8 mouse cellular contexts compared by ENCODE assay signal in the genomic region with DNA sequence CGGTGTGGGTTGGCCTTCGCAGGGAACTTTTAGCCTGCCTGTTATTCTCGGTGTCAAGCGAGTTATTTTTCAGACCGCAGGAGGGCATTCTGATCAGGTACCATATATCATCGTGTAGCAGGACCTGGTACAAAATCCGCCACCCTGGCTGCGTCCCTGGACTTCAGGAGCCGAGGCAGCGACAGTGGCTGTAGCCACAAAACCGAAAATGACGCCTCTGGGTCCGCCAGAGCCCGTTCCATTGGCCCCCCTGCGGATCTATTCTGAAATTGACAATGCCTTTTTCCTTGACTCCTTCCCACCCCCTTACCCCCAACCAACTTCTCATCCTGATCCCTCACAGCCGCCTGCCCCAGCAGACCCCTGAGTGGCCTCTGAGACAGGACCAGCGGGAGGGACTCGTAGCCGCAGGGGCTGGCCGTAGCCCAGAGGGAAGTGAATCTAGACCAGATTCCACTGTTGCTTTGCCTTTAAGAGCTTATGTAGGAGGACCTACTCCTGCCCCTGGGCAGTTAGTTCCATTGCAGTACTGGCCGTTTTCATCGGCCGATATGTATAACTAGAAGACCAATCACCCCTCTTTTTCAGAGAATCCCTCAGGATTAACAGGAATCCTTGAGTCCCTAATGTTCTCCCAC. TPM values are rescaled to one million over a fixed set of nuclear protein-coding genes. Genes with fewer than 3 reads are reported as not detected.
A peak's percentile ranks its signal among the peaks of the same experiment; 100 is the strongest.
DNase-seq lines count a peak whose midpoint lies in the region; ATAC-seq lines count a peak whose summit lies in the region.

No protein-coding gene starts in this region.

- H3K4me2 ChIP-seq in kidney, embryonic 16.5 days (replicated peaks; ENCODE audit: low read depth, low read length), result peak overlapping the region; percentile 45
- peak overlapping the region; percentile 44 for H3K4me2 ChIP-seq in liver, embryonic 11.5 days

- H3K4me3 ChIP-seq in kidney, embryonic 16.5 days (ENCODE audit: low read length), result peak overlapping the region; percentile 26
- peak overlapping the region; percentile 51 for H3K4me3 ChIP-seq in forebrain, embryonic 10.5 days
- H3K4me3 ChIP-seq in liver, embryonic 11.5 days (ENCODE audit: low read depth, low read length), result no peak overlapping the region

- H3K27ac ChIP-seq in kidney, embryonic 16.5 days (ENCODE audit: low read length), result peak overlapping the region; percentile 68; the same call in 1 of the 2 replicates
- peak overlapping the region; percentile 69; the same call in 1 of the 2 replicates for H3K27ac ChIP-seq in forebrain, embryonic 10.5 days
- H3K27ac ChIP-seq in liver, embryonic 11.5 days (ENCODE audit: low read depth, low read length), result no peak overlapping the region

- H3K9ac ChIP-seq in kidney, embryonic 16.5 days (replicated peaks; ENCODE audit: low read length), result no peak overlapping the region; the same call in 1 of the 2 replicates
- no peak overlapping the region for H3K9ac ChIP-seq in liver, embryonic 11.5 days (ENCODE audit: low read depth, low read length)

- no peaks in the 10 kb centered on the region for H3K4me1 ChIP-seq in kidney, embryonic 16.5 days (ENCODE audit: insufficient read depth, low read length)
- H3K4me1 ChIP-seq in forebrain, embryonic 10.5 days, result peaks cover 19% of the 10 kb centered on the region
- H3K4me1 ChIP-seq in liver, embryonic 11.5 days (replicated peaks; ENCODE audit: control insufficient read depth, insufficient read depth, low read length), result no peaks in the 10 kb centered on the region

- WGBS in kidney, embryonic 16.5 days, result 49% methylated on average over 23 of the region's 23 CpGs
- 31% methylated on average over 23 of the region's 23 CpGs for WGBS in forebrain, embryonic 10.5 days
- WGBS in liver, embryonic 11.5 days, result 70% methylated on average over 23 of the region's 23 CpGs

- no peaks in the 10 kb centered on the region for H3K36me3 ChIP-seq in kidney, embryonic 16.5 days (ENCODE audit: insufficient read depth, low read length)
- H3K36me3 ChIP-seq in forebrain, embryonic 10.5 days (replicated peaks), result no peaks in the 10 kb centered on the region
- no peaks in the 10 kb centered on the region for H3K36me3 ChIP-seq in liver, embryonic 11.5 days (ENCODE audit: control insufficient read depth, insufficient read depth, low read length)

- no peak for DNase-seq in kidney, postnatal 14 days
- peak; percentile 63 for DNase-seq in forebrain, embryonic 10.5 days (ENCODE audit: extremely low spot score, low spot score)
- no peak for DNase-seq in liver, embryonic 11.5 days (ENCODE audit: low spot score)
- peak; percentile 85 for DNase-seq in retina, postnatal 1 day
- DNase-seq in frontal cortex, postnatal 36 days (ENCODE audit: low spot score in 2 of 2), result no peak
- no peak for DNase-seq in left cerebral cortex, adult 11 months (ENCODE audit: low spot score)
- DNase-seq in urinary bladder, postnatal 36 days (ENCODE audit: low spot score in 2 of 2), result no peak

- peak; percentile 51 for ATAC-seq in kidney, embryonic 16.5 days (ENCODE audit: low FRiP score, low TSS enrichment)
- no peak for ATAC-seq in liver, embryonic 11.5 days (replicated peaks; ENCODE audit: low FRiP score)

- peaks cover 10% of the 10 kb centered on the region; the same call in 1 of the 2 replicates for H3K9me3 ChIP-seq in kidney, embryonic 16.5 days (ENCODE audit: low read length)
- H3K9me3 ChIP-seq in forebrain, embryonic 10.5 days, result peaks cover 7% of the 10 kb centered on the region
- peaks cover 15% of the 10 kb centered on the region for H3K9me3 ChIP-seq in liver, embryonic 11.5 days (ENCODE audit: control insufficient read depth, low read length)

- H3K27me3 ChIP-seq in kidney, embryonic 16.5 days (ENCODE audit: insufficient read depth, low read length), result no peaks in the 10 kb centered on the region
- peaks cover 8% of the 10 kb centered on the region; the same call in 1 of the 2 replicates for H3K27me3 ChIP-seq in forebrain, embryonic 10.5 days (ENCODE audit: poor library complexity, severe bottlenecking)
- no peaks in the 10 kb centered on the region for H3K27me3 ChIP-seq in liver, embryonic 11.5 days (replicated peaks; ENCODE audit: control insufficient read depth, insufficient read depth, low read length)

RNA-seq across cellular contexts. Expression of a gene that starts 11.0 kb away (rescaled TPM):
- 103 and 117 TPM in 2 replicates for polyA plus RNA-seq in kidney, embryonic 16.5 days (2015; fragmentation: Nextera tagmentation; extraction: Ambion mirVana)
- 152 and 160 TPM in 2 replicates for polyA plus RNA-seq in forebrain, embryonic 10.5 days (2016; fragmentation: Nextera tagmentation; extraction: Ambion mirVana)
- polyA plus RNA-seq in liver, embryonic 11.5 days (2014; fragmentation: Nextera tagmentation; extraction: Ambion mirVana), result 111 and 113 TPM in 2 replicates

RNA-seq across cellular contexts. Expression of a gene that starts 18.4 kb away (rescaled TPM):
- 67.3 and 70.5 TPM in 2 replicates for polyA plus RNA-seq in kidney, embryonic 16.5 days (2015; fragmentation: Nextera tagmentation; extraction: Ambion mirVana)
- 88.6 and 89.0 TPM in 2 replicates for polyA plus RNA-seq in forebrain, embryonic 10.5 days (2016; fragmentation: Nextera tagmentation; extraction: Ambion mirVana)
- polyA plus RNA-seq in liver, embryonic 11.5 days (2014; fragmentation: Nextera tagmentation; extraction: Ambion mirVana), result 76.7 and 78.0 TPM in 2 replicates

RNA-seq across cellular contexts. Expression of a gene that starts 54.4 kb away (rescaled TPM):
- polyA plus RNA-seq in kidney, embryonic 16.5 days (2015; fragmentation: Nextera tagmentation; extraction: Ambion mirVana), result 13.1 and 13.7 TPM in 2 replicates
- polyA plus RNA-seq in forebrain, embryonic 10.5 days (2016; fragmentation: Nextera tagmentation; extraction: Ambion mirVana), result 10.2 and 11.0 TPM in 2 replicates
- 2.2 and 2.8 TPM in 2 replicates for polyA plus RNA-seq in liver, embryonic 11.5 days (2014; fragmentation: Nextera tagmentation; extraction: Ambion mirVana)

Comparison
In these comparisons a context has a peak if more than half of its experiments do, and no peak if none do; other contexts are left out.
1. DNase-seq: peak in forebrain, embryonic 10.5 days (single experiment) and retina, postnatal 1 day (single experiment); none in kidney, postnatal 14 days (single experiment), liver, embryonic 11.5 days (single experiment), frontal cortex, postnatal 36 days (0 of 2), left cerebral cortex, adult 11 months (single experiment) and urinary bladder, postnatal 36 days (0 of 2).